Mouse (Mus musculus) adrenal gland, adult 2 months (tissue): Measurements from ENCODE around the gene Hsd3b6. TPM values are rescaled to one million over a fixed set of nuclear protein-coding genes. Genes with fewer than 3 reads are reported as not detected.
"Not testable (repeated sequence)": the region's sequence is repeated elsewhere in the genome, so short reads cannot be mapped to it uniquely, and the experiment has no call there.

Experiments
- DNase-seq: peaks from one replicate; pipeline ENCODE4 v3.0.0; 2021
- long read RNA-seq: library from polyadenylated mRNA; stranded (forward); transcript quantifications from one replicate; pipeline ENCODE4 v2.0.0, GENCODE M21; 2021
- polyA plus RNA-seq: library from polyadenylated mRNA; depleted of rRNA; stranded (reverse); fragments of >200 nt; gene quantifications from 2 replicates; pipeline ENCODE4 v1.2.3, GENCODE M21; 2012; rRNA removed
- total RNA-seq, 2 experiments: library from RNA; stranded (reverse); gene quantifications; 2 replicates each; pipeline ENCODE4 v1.2.3; 2021

The Hsd3b6 gene
- 100 to 1,000 TPM in 1 of 2 experiments, 10 to 100 TPM in 1; 75.9 to 236 TPM for total RNA-seq
- 25.3 and 27.1 TPM in 2 replicates for polyA plus RNA-seq
- long read RNA-seq, transcript Hsd3b6-201 (4 exons, 1,802 nt) = major isoform, 201 of 212 reads
- long read RNA-seq, partial matches to known transcripts = 1 of 212 reads
- long read RNA-seq, other reads (novel, unspliced or antisense) = 6 of 212 reads

- peak; percentile 51 for DNase-seq
Measured at GRCm38 (mm10) chr3:98814101-98814670, at the start of gene Hsd3b6. TSS of gene Hsd3b6 (minus strand) at chr3:98814443.

- DNase-seq = no peak
Measured at GRCm38 (mm10) chr3:98862800-98863199, 48.6 kb upstream of the Hsd3b6 start.

DNA sequence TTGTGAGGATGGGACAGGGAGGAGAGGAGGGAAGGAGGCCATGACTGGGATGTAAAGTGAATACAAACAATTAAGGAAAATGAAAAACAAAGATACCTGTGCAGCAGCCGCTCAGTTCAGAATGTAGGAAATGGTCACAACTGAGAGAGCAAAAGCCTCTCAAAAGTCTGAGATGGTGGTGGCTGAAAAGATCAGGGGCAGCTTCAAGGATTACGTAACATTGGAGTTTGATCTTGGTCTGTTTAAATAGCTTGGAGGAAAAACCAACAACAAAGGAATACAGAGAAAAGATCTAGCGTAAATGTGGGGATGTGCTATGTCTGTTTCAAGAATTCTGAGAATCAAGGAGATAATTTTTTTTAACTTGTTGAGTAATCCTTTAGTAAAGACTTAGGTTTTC lies 45.3 kb upstream of the Hsd3b6 start, which contains the start of gene Hsd3b1:
Gene Hsd3b1 (minus strand): TSS at position 219 of the 400 bp plus-strand sequence.
- DNase-seq = no peak

- DNase-seq = peak; percentile 78
Measured at GRCm38 (mm10) chr3:98858051-98858450, 43.8 kb upstream of the Hsd3b6 start.

GRCm38 (mm10) chr3:98856892-98857291 lies 42.6 kb upstream of the Hsd3b6 start:
- no peak for DNase-seq

DNA sequence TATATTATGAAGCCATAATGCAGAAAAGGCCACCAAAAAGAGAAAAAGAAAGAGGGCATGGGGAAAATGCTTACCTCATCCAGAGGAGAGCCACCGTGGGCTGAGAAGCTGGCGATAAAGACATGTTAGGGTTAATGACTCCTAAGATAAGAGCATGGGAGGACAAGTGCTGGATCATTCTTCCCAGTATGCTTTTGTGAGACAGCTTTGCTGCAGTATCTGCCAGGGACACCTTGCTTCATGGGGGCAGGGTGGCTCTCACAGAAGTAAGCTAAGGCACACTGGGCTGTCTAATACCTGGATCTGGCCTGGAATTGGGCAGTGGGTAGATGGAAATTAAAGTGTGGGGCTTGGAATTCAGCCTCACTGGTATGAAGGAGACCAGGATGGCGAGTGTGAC lies 40.9 kb upstream of the Hsd3b6 start:
- DNase-seq = peak; percentile 54

GRCm38 (mm10) chr3:98853685-98854084 lies 39.4 kb upstream of the Hsd3b6 start:
- peak; percentile 38 for DNase-seq

- peak; percentile 54 for DNase-seq
Measured at GRCm38 (mm10) chr3:98853051-98853450, 38.8 kb upstream of the Hsd3b6 start.

DNA sequence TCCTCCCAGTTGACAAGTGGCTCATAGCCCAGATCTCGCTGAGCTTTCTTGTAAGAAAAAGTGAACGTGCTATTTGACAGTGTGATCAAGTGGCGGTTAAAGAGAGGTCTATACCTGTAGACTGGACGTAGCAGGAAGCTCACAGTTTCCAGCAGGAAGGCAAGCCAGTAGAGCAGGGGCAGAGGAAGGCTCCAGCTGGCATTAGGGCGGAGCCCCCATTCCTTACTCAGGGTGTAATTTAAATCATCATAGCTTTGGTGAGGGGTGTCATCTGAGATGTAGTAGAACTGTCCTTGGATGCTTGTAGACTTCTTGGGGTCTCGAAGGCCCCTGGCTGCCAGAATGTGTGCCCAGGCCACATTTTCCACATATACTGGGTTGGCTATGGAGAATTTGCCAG lies 38.4 kb upstream of the Hsd3b6 start:
- no peak for DNase-seq

GRCm38 (mm10) chr3:98851853-98852252 lies 37.6 kb upstream of the Hsd3b6 start:
- peak; percentile 54 for DNase-seq

DNA sequence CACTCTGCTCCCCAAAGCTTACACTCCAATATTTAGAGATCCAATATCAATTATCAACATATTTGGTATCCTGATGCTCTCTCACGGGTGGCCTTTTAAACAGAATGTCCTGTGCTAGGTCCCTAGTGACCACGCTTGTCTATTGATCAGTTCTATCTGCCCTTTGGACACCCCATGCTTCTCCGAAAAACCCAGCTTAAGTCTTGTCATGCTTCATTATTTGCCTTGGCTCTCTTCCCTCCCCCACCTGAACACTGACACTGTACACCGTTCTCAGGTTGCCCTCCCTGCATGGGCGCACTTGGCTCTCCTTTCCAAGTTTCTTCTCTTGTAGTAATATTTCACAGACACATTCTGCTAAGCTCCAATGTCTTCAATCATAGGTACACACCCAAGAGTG lies 36.0 kb upstream of the Hsd3b6 start:
- peak; percentile 56 for DNase-seq

- no peak for DNase-seq
Measured at GRCm38 (mm10) chr3:98848898-98849297, 34.7 kb upstream of the Hsd3b6 start.

DNA sequence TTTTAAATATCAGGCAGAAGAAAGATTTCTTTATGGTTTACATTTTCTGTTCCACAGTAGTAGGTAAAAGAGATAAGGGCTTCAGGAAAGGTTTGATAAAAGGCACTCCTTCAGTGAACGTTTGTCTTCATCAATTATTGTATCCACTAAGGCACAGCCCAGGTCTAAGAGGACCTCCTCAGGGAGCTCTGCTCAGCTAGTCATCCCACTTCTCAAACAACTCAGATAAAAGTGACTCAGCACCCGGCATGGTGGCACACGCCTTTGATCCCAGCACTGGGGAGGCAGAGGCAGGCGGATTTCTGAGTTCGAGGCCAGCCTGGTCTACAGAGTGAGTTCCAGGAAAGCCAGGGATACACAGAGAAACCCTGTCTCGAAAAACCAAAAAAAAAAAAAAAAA lies 1.6 kb downstream of the Hsd3b6 start:
- DNase-seq = not testable (repeated sequence)

DNA sequence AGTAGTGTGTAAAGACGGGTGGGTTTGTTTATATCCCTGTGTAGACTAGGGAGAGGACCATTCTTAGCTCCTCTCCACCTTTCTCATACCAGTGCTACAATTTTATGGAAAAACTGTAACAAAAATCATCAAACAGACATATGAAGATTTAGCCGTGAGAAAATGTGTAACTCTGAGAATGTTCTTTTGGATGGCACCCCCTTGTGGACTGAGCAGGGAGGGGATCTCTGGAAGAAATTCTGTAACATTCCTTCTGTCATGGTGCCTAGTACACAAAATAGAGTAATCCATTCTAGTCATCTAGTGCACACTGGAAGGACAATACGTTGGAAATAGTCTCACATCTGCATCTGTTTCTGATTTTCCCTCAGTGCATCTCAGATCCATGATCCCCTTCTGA lies 9.2 kb downstream of the Hsd3b6 start:
- DNase-seq = not testable (repeated sequence)

DNA sequence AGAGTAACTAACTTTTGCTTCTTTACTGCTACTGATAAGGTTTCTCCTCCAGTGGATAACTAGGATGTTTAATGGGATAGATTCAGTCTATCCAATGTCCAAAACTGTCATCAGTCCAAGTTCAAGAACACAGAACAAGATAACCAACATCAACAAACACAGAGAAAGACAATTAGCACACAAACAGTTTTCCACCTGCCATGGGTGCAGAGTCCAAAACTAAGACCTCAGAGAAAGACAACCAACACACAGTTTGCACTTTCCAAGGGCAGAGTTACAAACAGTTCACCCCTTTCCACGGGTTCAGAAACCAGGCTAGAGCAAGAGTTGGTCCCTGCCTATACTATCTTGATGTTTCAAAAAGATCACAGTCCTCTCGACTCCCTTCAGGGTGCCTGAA lies 27.7 kb downstream of the Hsd3b6 start:
- DNase-seq = no peak

- DNase-seq = no peak
Measured at GRCm38 (mm10) chr3:98782181-98782868, 31.9 kb downstream of the Hsd3b6 start.

DNA sequence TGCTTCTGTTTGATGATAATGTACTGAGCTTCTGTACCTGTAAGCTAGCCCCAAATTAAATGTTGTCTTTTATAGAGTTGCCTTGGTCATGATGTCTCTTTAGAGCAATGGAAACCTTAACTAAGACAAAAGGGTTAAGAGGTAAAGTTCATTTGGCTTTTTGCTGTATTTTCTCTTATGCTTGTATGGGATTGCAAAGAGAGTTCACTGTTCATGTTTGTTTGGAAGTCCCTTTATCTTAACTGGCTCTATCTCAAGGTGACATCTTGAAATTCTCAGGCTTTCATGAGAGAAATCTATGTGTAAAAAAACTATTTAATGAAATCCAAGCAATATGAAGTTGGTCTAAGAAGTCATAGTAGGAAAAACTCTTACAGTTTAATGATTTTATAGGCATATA lies 33.3 kb downstream of the Hsd3b6 start:
- no peak for DNase-seq

GRCm38 (mm10) chr3:98764155-98764554 lies 50.1 kb downstream of the Hsd3b6 start:
- DNase-seq = peak; percentile 4

GRCm38 (mm10) chr3:98756836-98757235 lies 57.4 kb downstream of the Hsd3b6 start:
- no peak for DNase-seq
